Mouse (Mus musculus): Measurements from ENCODE around the gene Sgpl1. TPM values are rescaled to one million over a fixed set of nuclear protein-coding genes. Genes with fewer than 3 reads are reported as not detected.

Sgpl1 gene
- total RNA-seq, 1 experiment from 2014 or later: 28.6 TPM

- no peak for ATAC-seq (replicated peaks in 1 of 2; ENCODE audit: insufficient read depth in 1 of 2, low FRiP score in 2 of 2, low TSS enrichment in 1 of 2, low read depth in 1 of 2, poor library complexity in 2 of 2, severe bottlenecking in 2 of 2)
These were observed 82.1 kb downstream of the Sgpl1 start for GRCm38 (mm10) chr10:61065287-61066005.

- no peak for ATAC-seq (replicated peaks in 1 of 2; ENCODE audit: insufficient read depth in 1 of 2, low FRiP score in 2 of 2, low TSS enrichment in 1 of 2, low read depth in 1 of 2, poor library complexity in 2 of 2, severe bottlenecking in 2 of 2)
These were observed 82.9 kb downstream of the Sgpl1 start for GRCm38 (mm10) chr10:61064635-61065034.

DNA sequence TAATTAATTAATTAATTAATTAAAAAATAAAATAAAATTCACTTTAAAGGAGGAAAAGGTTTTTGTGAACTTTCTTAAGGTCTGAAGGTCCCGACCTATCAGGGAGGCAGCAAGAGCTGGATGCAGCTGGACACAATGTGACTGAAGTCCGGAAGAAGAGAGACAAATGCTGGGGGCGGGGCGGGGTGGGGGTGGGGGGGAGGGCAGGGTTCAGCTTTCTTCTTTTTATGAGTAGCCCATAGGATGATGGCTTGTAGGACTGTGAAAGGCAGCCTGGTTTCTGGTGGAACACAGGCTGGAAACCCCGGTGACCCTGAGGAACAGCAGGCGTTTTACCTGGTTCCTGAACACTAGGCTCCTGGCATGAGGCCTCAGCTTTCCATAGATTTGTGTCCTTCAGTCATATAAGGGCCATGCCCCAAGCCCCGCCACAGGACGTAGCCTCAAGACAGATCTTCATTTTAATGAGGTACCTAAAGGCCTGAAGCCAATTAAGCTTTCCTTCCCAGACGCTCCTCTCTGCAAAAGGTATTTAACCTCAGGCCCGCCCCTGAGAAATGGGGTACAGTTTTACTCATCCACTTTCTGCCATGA is 84.1 kb downstream of the Sgpl1 start:
- no peak for ATAC-seq (replicated peaks in 1 of 2; ENCODE audit: insufficient read depth in 1 of 2, low FRiP score in 2 of 2, low TSS enrichment in 1 of 2, low read depth in 1 of 2, poor library complexity in 2 of 2, severe bottlenecking in 2 of 2)

DNA sequence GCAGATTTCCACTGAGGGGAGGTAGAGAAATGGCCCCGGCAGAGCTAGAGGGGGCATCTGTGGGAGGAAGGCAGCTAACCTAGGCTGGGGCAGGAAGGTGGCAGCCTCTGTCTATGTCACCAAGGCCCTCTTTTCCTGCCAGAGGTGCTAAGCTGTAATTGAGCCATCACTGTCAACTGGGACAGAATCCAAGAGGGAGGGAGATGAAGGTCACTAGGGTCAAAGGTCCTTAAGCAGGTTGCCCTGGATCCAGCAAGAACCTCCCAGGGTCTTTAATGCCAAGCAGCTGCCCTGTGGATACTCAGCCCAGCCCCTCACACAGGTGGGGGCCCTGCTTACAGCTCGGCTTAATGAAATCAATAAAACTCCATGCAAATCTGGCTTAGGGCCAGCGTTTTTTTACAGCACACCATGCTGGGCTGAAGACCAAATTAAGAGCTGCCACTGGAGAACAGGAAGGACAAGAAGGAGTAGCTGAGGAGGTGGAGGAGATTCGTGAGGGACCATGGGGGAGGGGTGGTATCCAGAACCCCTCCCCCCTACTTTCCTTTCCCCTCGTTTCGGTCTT is 87.9 kb downstream of the Sgpl1 start:
- ATAC-seq (replicated peaks in 1 of 2; ENCODE audit: insufficient read depth in 1 of 2, low FRiP score in 2 of 2, low TSS enrichment in 1 of 2, low read depth in 1 of 2, poor library complexity in 2 of 2, severe bottlenecking in 2 of 2): no peak

GRCm38 (mm10) chr10:61059101-61059500 is 88.4 kb downstream of the Sgpl1 start:
- ATAC-seq (replicated peaks in 1 of 2; ENCODE audit: insufficient read depth in 1 of 2, low FRiP score in 2 of 2, low TSS enrichment in 1 of 2, low read depth in 1 of 2, poor library complexity in 2 of 2, severe bottlenecking in 2 of 2): no peak

GRCm38 (mm10) chr10:61056661-61057060 is 90.8 kb downstream of the Sgpl1 start:
- ATAC-seq (replicated peaks in 1 of 2; ENCODE audit: insufficient read depth in 1 of 2, low FRiP score in 2 of 2, low TSS enrichment in 1 of 2, low read depth in 1 of 2, poor library complexity in 2 of 2, severe bottlenecking in 2 of 2): no peak

- ATAC-seq (replicated peaks in 1 of 2; ENCODE audit: insufficient read depth in 1 of 2, low FRiP score in 2 of 2, low TSS enrichment in 1 of 2, low read depth in 1 of 2, poor library complexity in 2 of 2, severe bottlenecking in 2 of 2): peak; percentile 27 to 87; a peak in 3 of 4 replicates
These were observed 95.4 kb downstream of the Sgpl1 start for GRCm38 (mm10) chr10:61051993-61052613.

Other genes with a start within 250 kb of the Sgpl1 start
- 8.8 and 14.5 TPM in 2 replicates for gene Pcbd1, start 58.4 kb downstream of the Sgpl1 start, total RNA-seq (2017)
- not detected in 2 replicates for gene Tbata, start 24.3 kb upstream of the Sgpl1 start, total RNA-seq (2017)
- 0.10 and 0.19 TPM in 2 replicates for gene Adamts14, start 125.7 kb upstream of the Sgpl1 start, total RNA-seq (2017)
- 0.31 and 1.0 TPM in 2 replicates for gene Prf1, start 150.1 kb upstream of the Sgpl1 start, total RNA-seq (2017)
- 0.75 and 0.84 TPM in 2 replicates for gene Pald1, start 235.8 kb upstream of the Sgpl1 start, total RNA-seq (2017)

All from hematopoietic stem cell, adult 5-6 weeks (primary cell).